10 mouse cellular contexts compared by ENCODE assay signal in the genomic region with DNA sequence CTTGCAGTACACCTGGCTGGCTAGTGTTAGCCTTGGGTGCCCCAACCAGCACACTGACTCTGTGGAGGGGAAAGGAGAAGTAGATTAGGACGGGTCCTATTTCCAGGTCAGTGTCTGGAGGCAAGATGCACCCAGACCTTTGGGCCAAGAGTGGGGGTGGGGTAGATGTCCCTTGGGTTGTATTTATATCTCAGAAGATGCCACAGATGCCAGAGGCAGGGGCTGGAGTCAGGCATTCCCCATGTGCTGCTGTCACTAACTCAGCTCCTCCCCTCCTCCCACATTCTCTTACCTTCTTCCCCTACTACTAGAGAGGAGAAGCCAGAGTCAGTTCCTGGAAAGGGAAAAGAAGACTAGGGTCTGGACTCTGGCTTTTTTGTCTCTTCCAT. TPM values are rescaled to one million over a fixed set of nuclear protein-coding genes. Genes with fewer than 3 reads are reported as not detected.
DNase-seq lines count a peak whose midpoint lies in the region; ATAC-seq lines count a peak whose summit lies in the region.
"Had no signal": no experiment of that assay in that cellular context is flagged by ENCODE, and none has a peak within 500 bp of the region (broad histone marks: within the 10 kb centered on the region; RNA-seq: fewer than 3 reads in every experiment).

No protein-coding gene starts in this region.

- no peak overlapping the region for H3K9ac ChIP-seq in midbrain, embryonic 15.5 days
- H3K9ac ChIP-seq in midbrain, embryonic 13.5 days (replicated peaks): no peak overlapping the region
- H3K9ac ChIP-seq in heart, embryonic 15.5 days: no peak overlapping the region
- H3K9ac ChIP-seq: midbrain, embryonic 12.5 days had no signal

- peak; percentile 63 for DNase-seq in gastrocnemius, adult 18-20 months (ENCODE audit: low spot score)
- no peak for DNase-seq in gastrocnemius, postnatal 36 days
- no peak for DNase-seq in thymus, adult 18-20 months
- no peak for DNase-seq in layer of hippocampus, adult 9-11 months
- DNase-seq: left cerebral cortex, postnatal 4 days had no signal

- H3K9me3 ChIP-seq in midbrain, embryonic 15.5 days: no peaks in the 10 kb centered on the region
- no peaks in the 10 kb centered on the region for H3K9me3 ChIP-seq in midbrain, embryonic 13.5 days
- H3K9me3 ChIP-seq in heart, embryonic 15.5 days (replicated peaks): no peaks in the 10 kb centered on the region
- no peaks in the 10 kb centered on the region for H3K9me3 ChIP-seq in megakaryocyte, embryonic 14.5 days
- H3K9me3 ChIP-seq: midbrain, embryonic 12.5 days had no signal

- H3K4me2 ChIP-seq in midbrain, embryonic 15.5 days: no peak overlapping the region
- no peak overlapping the region for H3K4me2 ChIP-seq in midbrain, embryonic 13.5 days (replicated peaks)
- peak overlapping the region; percentile 47 for H3K4me2 ChIP-seq in heart, embryonic 15.5 days
- H3K4me2 ChIP-seq: midbrain, embryonic 12.5 days had no signal

- 86% methylated on average over 1 of the region's 1 CpGs for WGBS in midbrain, embryonic 15.5 days
- WGBS in midbrain, embryonic 13.5 days: 85% methylated on average over 1 of the region's 1 CpGs
- WGBS in heart, embryonic 15.5 days: 29% methylated on average over 1 of the region's 1 CpGs

- intact Hi-C loops in gastrocnemius, postnatal 36 days (cut with DNase I): no loop called here

- ATAC-seq in midbrain, embryonic 15.5 days (replicated peaks): 0 out of 2 replicates have a peak, but pooled peaks have one; percentile 31
- ATAC-seq in midbrain, embryonic 13.5 days: no peak
- peak; percentile 48 for ATAC-seq in heart, embryonic 15.5 days (replicated peaks; ENCODE audit: insufficient number of reproducible peaks, insufficient read depth, low FRiP score, low read depth)

- H3K27me3 ChIP-seq in midbrain, embryonic 15.5 days (replicated peaks): no peaks in the 10 kb centered on the region
- no peaks in the 10 kb centered on the region for H3K27me3 ChIP-seq in midbrain, embryonic 13.5 days
- H3K27me3 ChIP-seq in heart, embryonic 15.5 days: no peaks in the 10 kb centered on the region
- no peaks in the 10 kb centered on the region for H3K27me3 ChIP-seq in megakaryocyte, embryonic 14.5 days (replicated peaks)
- H3K27me3 ChIP-seq: midbrain, embryonic 12.5 days had no signal

- no peaks in the 10 kb centered on the region for H3K36me3 ChIP-seq in midbrain, embryonic 15.5 days (replicated peaks)
- H3K36me3 ChIP-seq in midbrain, embryonic 13.5 days: no peaks in the 10 kb centered on the region
- H3K36me3 ChIP-seq in heart, embryonic 15.5 days: peaks cover 23% of the 10 kb centered on the region
- H3K36me3 ChIP-seq in megakaryocyte, embryonic 14.5 days (replicated peaks; ENCODE audit: low read length): peaks cover 63% of the 10 kb centered on the region

- no peak overlapping the region for H3K27ac ChIP-seq in midbrain, embryonic 15.5 days
- H3K27ac ChIP-seq in midbrain, embryonic 13.5 days: no peak overlapping the region
- peak overlapping the region; percentile 92 for H3K27ac ChIP-seq in heart, embryonic 15.5 days
- H3K27ac ChIP-seq: midbrain, embryonic 12.5 days had no signal

- H3K4me1 ChIP-seq in midbrain, embryonic 15.5 days: no peaks in the 10 kb centered on the region
- no peaks in the 10 kb centered on the region for H3K4me1 ChIP-seq in midbrain, embryonic 13.5 days (replicated peaks)
- peaks cover 84% of the 10 kb centered on the region for H3K4me1 ChIP-seq in heart, embryonic 15.5 days (replicated peaks)
- H3K4me1 ChIP-seq in megakaryocyte, embryonic 14.5 days: peaks cover 87% of the 10 kb centered on the region

- no peak overlapping the region for H3K4me3 ChIP-seq in midbrain, embryonic 15.5 days
- no peak overlapping the region for H3K4me3 ChIP-seq in midbrain, embryonic 13.5 days (replicated peaks)
- no peak overlapping the region for H3K4me3 ChIP-seq in heart, embryonic 15.5 days
- peak overlapping the region; percentile 83 for H3K4me3 ChIP-seq in megakaryocyte, embryonic 14.5 days (replicated peaks)
- H3K4me3 ChIP-seq: midbrain, embryonic 12.5 days had no signal

RNA-seq across cellular contexts. Expression of gene Itga5, which starts 7.4 kb away (rescaled TPM):
- 1 to 10 TPM; 6.5 to 9.1 TPM for total RNA-seq in gastrocnemius, adult 18-20 months (2021)
- total RNA-seq in gastrocnemius, postnatal 36 days (2021): 1 to 10 TPM; 8.7 to 9.1 TPM
- polyA plus RNA-seq in midbrain, embryonic 15.5 days (2015; fragmentation: Nextera tagmentation; extraction: Ambion mirVana): 7.3 and 8.2 TPM in 2 replicates
- 6.8 and 7.8 TPM in 2 replicates for polyA plus RNA-seq in midbrain, embryonic 13.5 days (2015; fragmentation: Nextera tagmentation; extraction: Ambion mirVana)
- polyA plus RNA-seq in heart, embryonic 15.5 days (2015; fragmentation: Nextera tagmentation; extraction: Ambion mirVana): 62.4 and 70.8 TPM in 2 replicates
- polyA plus RNA-seq in megakaryocyte, embryonic 14.5 days (2012; ENCODE audit: insufficient read depth, low replicate concordance): 20.5 and 26.4 TPM in 2 replicates

RNA-seq across cellular contexts. Expression of gene Zfp385a, which starts 19.2 kb away (rescaled TPM):
- total RNA-seq in gastrocnemius, adult 18-20 months (2021): 10 to 100 TPM in 1 of 2 experiments, 1 to 10 TPM in 1; 7.9 to 32.1 TPM
- total RNA-seq in gastrocnemius, postnatal 36 days (2021): 10 to 100 TPM in 1 of 2 experiments, 1 to 10 TPM in 1; 8.7 to 12.7 TPM
- 24.4 and 25.6 TPM in 2 replicates for polyA plus RNA-seq in midbrain, embryonic 15.5 days (2015; fragmentation: Nextera tagmentation; extraction: Ambion mirVana)
- 15.1 and 17.9 TPM in 2 replicates for polyA plus RNA-seq in midbrain, embryonic 13.5 days (2015; fragmentation: Nextera tagmentation; extraction: Ambion mirVana)
- 5.9 and 10.5 TPM in 2 replicates for polyA plus RNA-seq in heart, embryonic 15.5 days (2015; fragmentation: Nextera tagmentation; extraction: Ambion mirVana)
- polyA plus RNA-seq in megakaryocyte, embryonic 14.5 days (2012; ENCODE audit: insufficient read depth, low replicate concordance): 1,319 and 2,156 TPM in 2 replicates

RNA-seq across cellular contexts. Expression of gene Gpr84, which starts 48.7 kb away (rescaled TPM):
- total RNA-seq in gastrocnemius, adult 18-20 months (2021): not detected
- total RNA-seq in gastrocnemius, postnatal 36 days (2021): not detected
- polyA plus RNA-seq in midbrain, embryonic 15.5 days (2015; fragmentation: Nextera tagmentation; extraction: Ambion mirVana): 0.31 and 0.34 TPM in 2 replicates
- 0.18 and 0.94 TPM in 2 replicates for polyA plus RNA-seq in midbrain, embryonic 13.5 days (2015; fragmentation: Nextera tagmentation; extraction: Ambion mirVana)
- polyA plus RNA-seq in heart, embryonic 15.5 days (2015; fragmentation: Nextera tagmentation; extraction: Ambion mirVana): 0.11 and 0.25 TPM in 2 replicates
- 1.00 and 1.6 TPM in 2 replicates for polyA plus RNA-seq in megakaryocyte, embryonic 14.5 days (2012; ENCODE audit: insufficient read depth, low replicate concordance)

Comparison
In these comparisons a context has a peak if more than half of its experiments do, and no peak if none do; other contexts are left out.
1. RNA of gene Zfp385a, which starts 19.2 kb away (polyA plus RNA-seq): 1,319 to 2,156 TPM in megakaryocyte, embryonic 14.5 days; 24.4 to 25.6 TPM in midbrain, embryonic 15.5 days, 15.1 to 17.9 TPM in midbrain, embryonic 13.5 days and 5.9 to 10.5 TPM in heart, embryonic 15.5 days; every median in the first group is over 10 times any median in the second.